Mouse (Mus musculus): ENCODE data around the gene Crnkl1. TPM values are rescaled to one million over a fixed set of nuclear protein-coding genes. Genes with fewer than 3 reads are reported as not detected.
A peak's percentile ranks its signal among the peaks of the same experiment; 100 is the strongest.

Gene Crnkl1
- polyA plus RNA-seq, 1 experiment, result 10.2 TPM

GRCm38 (mm10) chr2:145881932-145882331 is 52.9 kb downstream of the Crnkl1 start:
- DNase-seq, result no peak
- 58% methylated on average over 5 of the region's 5 CpGs for WGBS

GRCm38 (mm10) chr2:145880887-145881747 is 53.7 kb downstream of the Crnkl1 start:
- WGBS, result 26% methylated on average over 11 of the region's 11 CpGs
- no peaks in the 10 kb centered on the region; the same call in 1 of the 2 replicates for H3K4me1 ChIP-seq (ENCODE audit: control insufficient read depth, insufficient read depth, low read length)
- H3K27me3 ChIP-seq (ENCODE audit: control insufficient read depth, insufficient read depth, low read length), result no peaks in the 10 kb centered on the region
- no peak overlapping the region for H3K4me3 ChIP-seq (replicated peaks; ENCODE audit: insufficient read depth, low read depth, low read length)
- DNase-seq, result peak; percentile 43 to 49
- H3K27ac ChIP-seq (ENCODE audit: insufficient read depth, low read length), result no peak overlapping the region
- TF ChIP-seq CTCF (IDR thresholded peaks at IDR 0.05; ENCODE audit: borderline replicate concordance, insufficient read depth, low read depth, low read length) (no peak), POLR2A (IDR thresholded peaks at IDR 0.05; ENCODE audit: borderline replicate concordance, insufficient read depth, low read length) (no peak)

More at GRCm38 (mm10) chr2:145881932-145882331, 52.9 kb downstream of the Crnkl1 start:
- H3K4me1 ChIP-seq (ENCODE audit: control insufficient read depth, insufficient read depth, low read length), result no peaks in the 10 kb centered on the region; the same call in 1 of the 2 replicates
- TF ChIP-seq CTCF (IDR thresholded peaks at IDR 0.05; ENCODE audit: borderline replicate concordance, insufficient read depth, low read depth, low read length) (no peak), POLR2A (IDR thresholded peaks at IDR 0.05; ENCODE audit: borderline replicate concordance, insufficient read depth, low read length) (no peak)
- no peak overlapping the region for H3K4me3 ChIP-seq (replicated peaks; ENCODE audit: insufficient read depth, low read depth, low read length)
- H3K27me3 ChIP-seq (ENCODE audit: control insufficient read depth, insufficient read depth, low read length), result no peaks in the 10 kb centered on the region
- H3K27ac ChIP-seq (ENCODE audit: insufficient read depth, low read length), result no peak overlapping the region

DNA sequence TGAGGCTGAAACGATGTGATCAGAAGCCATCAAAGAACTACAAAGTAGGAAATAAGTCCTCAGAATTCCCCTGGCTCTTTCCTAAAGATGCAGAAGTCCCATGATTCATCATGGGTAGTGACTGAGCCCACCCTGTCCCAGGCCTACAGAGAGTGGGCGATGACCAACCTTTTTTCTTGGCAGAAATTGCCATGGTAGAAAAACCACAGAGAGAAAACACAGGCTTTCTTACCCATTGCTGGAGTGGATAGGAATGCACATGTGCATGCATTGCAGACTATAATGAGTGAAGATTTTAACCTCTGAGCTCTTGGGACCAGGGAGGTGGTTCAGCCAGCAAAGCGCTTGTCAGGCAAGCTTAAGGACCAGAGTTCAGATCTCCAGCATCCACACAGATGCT is 57.6 kb downstream of the Crnkl1 start:
- no peak for TF ChIP-seq CTCF (IDR thresholded peaks at IDR 0.05; ENCODE audit: borderline replicate concordance, insufficient read depth, low read depth, low read length)
- TF ChIP-seq POLR2A (IDR thresholded peaks at IDR 0.05; ENCODE audit: borderline replicate concordance, insufficient read depth, low read length), result no peak

GRCm38 (mm10) chr2:145874879-145875482 is 59.8 kb downstream of the Crnkl1 start:
- 72% methylated on average over 3 of the region's 3 CpGs for WGBS
- H3K27ac ChIP-seq (ENCODE audit: insufficient read depth, low read length), result no peak overlapping the region
- H3K27me3 ChIP-seq (ENCODE audit: control insufficient read depth, insufficient read depth, low read length), result no peaks in the 10 kb centered on the region
- no peak for DNase-seq
- no peaks in the 10 kb centered on the region for H3K4me1 ChIP-seq (ENCODE audit: control insufficient read depth, insufficient read depth, low read length)
- TF ChIP-seq POLR2A (IDR thresholded peaks at IDR 0.05; ENCODE audit: borderline replicate concordance, insufficient read depth, low read length) (no peak), CTCF (IDR thresholded peaks at IDR 0.05; ENCODE audit: borderline replicate concordance, insufficient read depth, low read depth, low read length) (no peak)
- no peak overlapping the region for H3K4me3 ChIP-seq (replicated peaks; ENCODE audit: insufficient read depth, low read depth, low read length)

More for the DNA sequence above, 57.6 kb downstream of the Crnkl1 start:
- WGBS, result 91% methylated on average over 3 of the region's 3 CpGs
- Histone ChIP-seq H3K27ac (ENCODE audit: insufficient read depth, low read length) (no peak overlapping the region), H3K27me3 (ENCODE audit: control insufficient read depth, insufficient read depth, low read length) (no peaks in the 10 kb centered on the region), H3K4me1 (ENCODE audit: control insufficient read depth, insufficient read depth, low read length) (no peaks in the 10 kb centered on the region; the same call in 1 of the 2 replicates), H3K4me3 (replicated peaks; ENCODE audit: insufficient read depth, low read depth, low read length) (no peak overlapping the region)
- no peak for DNase-seq

GRCm38 (mm10) chr2:145873953-145874352 is 60.9 kb downstream of the Crnkl1 start:
- Histone ChIP-seq H3K27me3 (ENCODE audit: control insufficient read depth, insufficient read depth, low read length) (no peaks in the 10 kb centered on the region), H3K27ac (ENCODE audit: insufficient read depth, low read length) (no peak overlapping the region), H3K4me3 (replicated peaks; ENCODE audit: insufficient read depth, low read depth, low read length) (no peak overlapping the region), H3K4me1 (ENCODE audit: control insufficient read depth, insufficient read depth, low read length) (no peaks in the 10 kb centered on the region)
- TF ChIP-seq CTCF (IDR thresholded peaks at IDR 0.05; ENCODE audit: borderline replicate concordance, insufficient read depth, low read depth, low read length) (no peak), POLR2A (IDR thresholded peaks at IDR 0.05; ENCODE audit: borderline replicate concordance, insufficient read depth, low read length) (no peak)
- 79% methylated on average over 1 of the region's 1 CpGs for WGBS
- no peak for DNase-seq

- TF ChIP-seq POLR2A (IDR thresholded peaks at IDR 0.05; ENCODE audit: borderline replicate concordance, insufficient read depth, low read length) (no peak), CTCF (IDR thresholded peaks at IDR 0.05; ENCODE audit: borderline replicate concordance, insufficient read depth, low read depth, low read length) (no peak)
- H3K4me3 ChIP-seq (replicated peaks; ENCODE audit: insufficient read depth, low read depth, low read length), result no peak overlapping the region
- H3K27me3 ChIP-seq (ENCODE audit: control insufficient read depth, insufficient read depth, low read length), result no peaks in the 10 kb centered on the region
- 94% methylated on average over 1 of the region's 1 CpGs for WGBS
- H3K27ac ChIP-seq (ENCODE audit: insufficient read depth, low read length), result no peak overlapping the region
- DNase-seq, result no peak
- no peaks in the 10 kb centered on the region for H3K4me1 ChIP-seq (ENCODE audit: control insufficient read depth, insufficient read depth, low read length)
These were observed 62.7 kb downstream of the Crnkl1 start for GRCm38 (mm10) chr2:145872099-145872498.

DNA sequence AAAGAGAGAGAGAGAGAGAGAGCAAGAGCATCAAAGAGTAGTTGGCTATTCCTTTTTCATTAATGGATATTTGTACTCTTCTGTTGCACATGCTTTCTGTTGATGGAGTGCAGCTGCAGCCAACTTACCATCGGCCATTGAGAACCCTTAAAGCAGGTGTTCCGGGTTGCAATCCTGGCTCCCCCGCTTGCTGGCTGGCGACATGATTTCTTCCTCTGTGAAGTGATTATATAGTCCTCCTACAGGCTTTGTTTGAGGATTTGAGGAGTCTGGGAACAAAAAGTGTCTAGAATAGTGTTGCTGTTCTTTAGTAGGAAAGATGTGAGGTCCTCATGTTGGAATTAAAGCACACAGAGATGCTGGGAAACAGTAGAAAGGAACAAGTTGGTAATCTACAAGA is 63.5 kb downstream of the Crnkl1 start:
- 87% methylated on average over 4 of the region's 4 CpGs for WGBS
- TF ChIP-seq POLR2A (IDR thresholded peaks at IDR 0.05; ENCODE audit: borderline replicate concordance, insufficient read depth, low read length), result no peak
- TF ChIP-seq CTCF (IDR thresholded peaks at IDR 0.05; ENCODE audit: borderline replicate concordance, insufficient read depth, low read depth, low read length), result no peak
- Histone ChIP-seq H3K27me3 (ENCODE audit: control insufficient read depth, insufficient read depth, low read length) (no peaks in the 10 kb centered on the region), H3K27ac (ENCODE audit: insufficient read depth, low read length) (no peak overlapping the region), H3K4me3 (replicated peaks; ENCODE audit: insufficient read depth, low read depth, low read length) (no peak overlapping the region), H3K4me1 (ENCODE audit: control insufficient read depth, insufficient read depth, low read length) (no peaks in the 10 kb centered on the region)
- DNase-seq, result no peak

Other genes starting within 250 kb of the Crnkl1 start
- 96.3 and 101 TPM in 2 replicates for gene Naa20, start 32.9 kb downstream of the Crnkl1 start, polyA plus RNA-seq (2012; rRNA removed)
- 1.0 and 1.5 TPM in 2 replicates for gene Cfap61, start 230 bp downstream of the Crnkl1 start, polyA plus RNA-seq (2012; rRNA removed)